Mouse (Mus musculus): ENCODE data around the gene Mvb12b. TPM values are rescaled to one million over a fixed set of nuclear protein-coding genes. Genes with fewer than 3 reads are reported as not detected.
A peak's percentile ranks its signal among the peaks of the same experiment; 100 is the strongest.

Mvb12b gene
- polyA plus RNA-seq, 1 experiment from 2014 or later: 16.9 TPM

DNA sequence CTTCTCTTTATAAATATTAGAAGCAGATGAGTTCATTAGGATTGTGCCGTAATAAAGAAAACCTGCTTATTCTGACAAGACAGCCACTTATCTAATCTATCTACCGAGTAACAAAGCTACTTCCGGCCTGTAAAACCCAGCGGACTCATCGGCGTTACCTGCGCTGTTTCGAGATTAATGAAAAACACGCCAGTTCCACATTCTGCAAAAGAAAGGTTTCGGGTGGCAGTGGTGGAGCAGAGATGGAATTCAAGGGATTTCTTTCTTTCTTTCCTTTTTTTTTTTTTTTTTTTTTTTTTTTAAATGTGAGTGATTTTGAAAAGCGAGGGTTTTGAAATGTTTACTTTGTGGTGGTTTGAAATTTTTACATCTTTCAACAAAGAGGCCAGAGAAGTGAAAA lies 170.4 kb downstream of the Mvb12b start:
- 7% methylated on average over 11 of the region's 11 CpGs for WGBS
- H3K27ac ChIP-seq (replicated peaks; ENCODE audit: low read depth, low read length): peak overlapping the region; percentile 97

DNA sequence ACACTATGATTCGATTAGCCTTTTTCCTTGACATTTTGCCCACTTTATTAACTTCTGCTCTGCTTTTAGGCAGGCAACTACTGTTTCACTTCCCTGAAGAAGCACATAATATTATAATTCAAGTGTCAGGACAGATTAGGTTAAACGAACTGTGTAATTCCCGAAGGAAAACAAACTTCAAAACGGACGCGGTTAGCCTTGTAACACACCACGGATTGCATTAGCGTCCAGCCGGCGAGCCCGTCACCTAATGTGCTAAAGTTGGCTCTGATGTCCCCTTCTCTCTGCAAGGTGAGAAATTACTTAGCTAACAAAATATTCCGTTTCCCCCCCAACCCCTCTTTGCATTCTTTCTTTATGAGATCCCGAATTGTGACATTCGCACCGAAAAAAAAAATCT lies 170.9 kb downstream of the Mvb12b start:
- Histone ChIP-seq H3K9me3 (ENCODE audit: control insufficient read depth, low read length) (no peaks in the 10 kb centered on the region), H3K4me3 (ENCODE audit: low read depth, low read length) (peak overlapping the region; percentile 43), H3K27me3 (ENCODE audit: control insufficient read depth, insufficient read depth, low read length) (0 out of 2 replicates have a peak, but pooled peaks cover 2% of the 10 kb centered on the region), H3K4me1 (ENCODE audit: control insufficient read depth, insufficient read depth, low read length) (peaks cover 75% of the 10 kb centered on the region), H3K9ac (ENCODE audit: low read length) (peak overlapping the region; percentile 90), H3K4me2 (ENCODE audit: low read depth, severe bottlenecking) (peak overlapping the region; percentile 58), H3K27ac (replicated peaks; ENCODE audit: low read depth, low read length) (peak overlapping the region; percentile 97), H3K36me3 (ENCODE audit: control insufficient read depth, insufficient read depth, low read length) (no peaks in the 10 kb centered on the region)
- peak; percentile 45 for DNase-seq (ENCODE audit: low spot score)
- ATAC-seq (ENCODE audit: insufficient number of reproducible peaks, low FRiP score, low TSS enrichment, low read depth): no peak
- WGBS: 12% methylated on average over 15 of the region's 15 CpGs

More for the DNA sequence above, 170.4 kb downstream of the Mvb12b start:
- Histone ChIP-seq H3K9ac (ENCODE audit: low read length) (peak overlapping the region; percentile 90), H3K4me3 (ENCODE audit: low read depth, low read length) (peak overlapping the region; percentile 43), H3K9me3 (ENCODE audit: control insufficient read depth, low read length) (no peaks in the 10 kb centered on the region), H3K4me2 (ENCODE audit: low read depth, severe bottlenecking) (peak overlapping the region; percentile 58), H3K4me1 (ENCODE audit: control insufficient read depth, insufficient read depth, low read length) (peaks cover 71% of the 10 kb centered on the region), H3K36me3 (ENCODE audit: control insufficient read depth, insufficient read depth, low read length) (no peaks in the 10 kb centered on the region), H3K27me3 (ENCODE audit: control insufficient read depth, insufficient read depth, low read length) (0 out of 2 replicates have a peak, but pooled peaks cover 2% of the 10 kb centered on the region)
- DNase-seq (ENCODE audit: low spot score): peak; percentile 45
- ATAC-seq (ENCODE audit: insufficient number of reproducible peaks, low FRiP score, low TSS enrichment, low read depth): no peak

DNA sequence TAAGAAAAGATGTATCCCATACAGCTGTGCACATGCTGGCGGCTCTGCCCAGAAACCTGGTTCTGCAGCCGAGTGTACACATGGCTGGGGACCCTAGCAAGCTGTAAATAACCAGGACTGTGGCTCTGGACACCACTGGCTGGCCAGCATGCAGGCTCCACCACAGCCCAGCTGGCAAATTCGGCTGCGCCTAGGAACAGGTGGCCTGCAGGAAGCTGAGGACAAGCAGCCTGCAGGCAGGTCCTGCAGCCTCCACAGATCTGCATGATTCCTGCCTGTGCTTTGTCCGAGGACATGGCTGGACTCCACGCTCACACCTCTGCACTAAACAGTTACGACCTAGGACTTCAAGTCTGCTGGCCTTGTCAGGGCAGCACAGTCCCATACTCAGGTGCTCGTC lies 172.8 kb downstream of the Mvb12b start:
- WGBS: 6% methylated on average over 8 of the region's 8 CpGs
- H3K36me3 ChIP-seq (ENCODE audit: control insufficient read depth, insufficient read depth, low read length): no peaks in the 10 kb centered on the region
- H3K4me2 ChIP-seq (ENCODE audit: low read depth, severe bottlenecking): peak overlapping the region; percentile 58
- H3K9me3 ChIP-seq (ENCODE audit: control insufficient read depth, low read length): no peaks in the 10 kb centered on the region
- H3K4me1 ChIP-seq (ENCODE audit: control insufficient read depth, insufficient read depth, low read length): peaks cover 67% of the 10 kb centered on the region
- peak overlapping the region; percentile 90 for H3K9ac ChIP-seq (ENCODE audit: low read length)
- peak; percentile 78 for DNase-seq (ENCODE audit: low spot score)
- 0 out of 2 replicates have a peak, but pooled peaks cover 2% of the 10 kb centered on the region for H3K27me3 ChIP-seq (ENCODE audit: control insufficient read depth, insufficient read depth, low read length)
- ATAC-seq (ENCODE audit: insufficient number of reproducible peaks, low FRiP score, low TSS enrichment, low read depth): peak; percentile 46
- peak overlapping the region; percentile 43 for H3K4me3 ChIP-seq (ENCODE audit: low read depth, low read length)
- H3K27ac ChIP-seq (replicated peaks; ENCODE audit: low read depth, low read length): peak overlapping the region; percentile 87

DNA sequence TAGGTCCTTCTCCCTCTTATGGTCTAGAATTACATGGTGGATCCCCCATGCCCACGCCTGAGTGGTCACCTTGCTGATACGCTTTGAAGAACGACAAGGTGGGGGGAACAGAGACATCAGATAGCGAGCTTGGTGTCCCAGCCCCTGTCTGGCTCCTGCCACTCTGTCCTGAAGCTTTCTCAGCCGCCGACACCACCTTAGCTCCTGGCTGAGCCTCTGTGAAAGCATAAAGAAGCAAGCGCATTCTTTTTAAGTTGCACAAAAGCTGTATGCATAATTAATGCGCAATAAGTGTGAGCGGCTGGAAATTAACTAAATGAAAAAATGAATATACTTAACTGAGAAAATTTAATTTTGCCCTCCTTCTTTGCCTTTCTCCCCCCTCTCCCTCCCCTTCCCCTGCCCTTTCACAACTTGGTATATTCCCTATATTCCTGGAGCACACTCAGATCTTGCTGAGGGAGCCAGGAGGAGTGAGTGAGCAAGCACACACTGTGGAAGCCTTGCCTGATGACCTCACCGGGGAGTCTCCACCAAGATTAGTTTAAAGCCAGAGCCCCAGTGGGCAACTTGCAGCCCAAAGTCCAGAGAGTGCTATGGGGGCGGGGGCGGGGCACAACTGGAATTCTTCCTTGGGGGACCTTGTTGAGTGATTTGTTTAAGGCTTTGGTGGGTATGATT lies 174.0 kb downstream of the Mvb12b start:
- Histone ChIP-seq H3K4me3 (ENCODE audit: low read depth, low read length) (peak overlapping the region; percentile 12), H3K4me2 (ENCODE audit: low read depth, severe bottlenecking) (peak overlapping the region; percentile 36), H3K9me3 (ENCODE audit: control insufficient read depth, low read length) (no peaks in the 10 kb centered on the region), H3K27me3 (ENCODE audit: control insufficient read depth, insufficient read depth, low read length) (0 out of 2 replicates have a peak, but pooled peaks cover 2% of the 10 kb centered on the region), H3K27ac (replicated peaks; ENCODE audit: low read depth, low read length) (peak overlapping the region; percentile 80), H3K4me1 (ENCODE audit: control insufficient read depth, insufficient read depth, low read length) (peaks cover 55% of the 10 kb centered on the region), H3K9ac (ENCODE audit: low read length) (peak overlapping the region; percentile 55), H3K36me3 (ENCODE audit: control insufficient read depth, insufficient read depth, low read length) (no peaks in the 10 kb centered on the region)
- no peak for DNase-seq (ENCODE audit: low spot score)
- WGBS: 25% methylated on average over 12 of the region's 12 CpGs
- ATAC-seq (ENCODE audit: insufficient number of reproducible peaks, low FRiP score, low TSS enrichment, low read depth): no peak

DNA sequence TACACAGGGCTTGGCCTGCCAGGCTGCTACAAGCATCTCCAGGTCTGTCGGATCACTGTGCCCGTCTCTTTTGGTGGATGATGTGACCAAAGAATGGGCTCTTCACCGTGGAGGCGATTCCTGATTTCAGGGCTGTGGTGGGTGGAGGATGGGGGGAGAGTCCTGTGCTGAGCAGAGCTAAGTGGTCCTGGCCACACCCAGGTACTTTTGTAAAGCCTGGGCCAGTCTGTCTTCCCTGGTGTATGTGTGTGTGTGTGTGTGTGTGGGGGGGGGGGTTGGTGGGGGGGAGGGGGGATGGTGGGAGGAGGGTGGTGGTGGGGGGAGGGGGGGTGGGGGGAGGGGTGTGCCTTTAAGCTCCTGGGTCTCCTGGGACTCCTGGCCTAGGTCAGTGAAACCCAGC lies 174.9 kb downstream of the Mvb12b start:
- H3K4me3 ChIP-seq (ENCODE audit: low read depth, low read length): no peak overlapping the region
- H3K4me1 ChIP-seq (ENCODE audit: control insufficient read depth, insufficient read depth, low read length): peaks cover 53% of the 10 kb centered on the region
- H3K27me3 ChIP-seq (ENCODE audit: control insufficient read depth, insufficient read depth, low read length): 0 out of 2 replicates have a peak, but pooled peaks cover 2% of the 10 kb centered on the region
- H3K4me2 ChIP-seq (ENCODE audit: low read depth, severe bottlenecking): peak overlapping the region; percentile 36
- peak overlapping the region; percentile 38; the same call in 1 of the 2 replicates for H3K9ac ChIP-seq (ENCODE audit: low read length)
- 10% methylated on average over 4 of the region's 4 CpGs for WGBS
- ATAC-seq (ENCODE audit: insufficient number of reproducible peaks, low FRiP score, low TSS enrichment, low read depth) (no peak), DNase-seq (ENCODE audit: low spot score) (no peak)
- H3K9me3 ChIP-seq (ENCODE audit: control insufficient read depth, low read length): no peaks in the 10 kb centered on the region
- peak overlapping the region; percentile 62 for H3K27ac ChIP-seq (replicated peaks; ENCODE audit: low read depth, low read length)
- no peaks in the 10 kb centered on the region for H3K36me3 ChIP-seq (ENCODE audit: control insufficient read depth, insufficient read depth, low read length)

DNA sequence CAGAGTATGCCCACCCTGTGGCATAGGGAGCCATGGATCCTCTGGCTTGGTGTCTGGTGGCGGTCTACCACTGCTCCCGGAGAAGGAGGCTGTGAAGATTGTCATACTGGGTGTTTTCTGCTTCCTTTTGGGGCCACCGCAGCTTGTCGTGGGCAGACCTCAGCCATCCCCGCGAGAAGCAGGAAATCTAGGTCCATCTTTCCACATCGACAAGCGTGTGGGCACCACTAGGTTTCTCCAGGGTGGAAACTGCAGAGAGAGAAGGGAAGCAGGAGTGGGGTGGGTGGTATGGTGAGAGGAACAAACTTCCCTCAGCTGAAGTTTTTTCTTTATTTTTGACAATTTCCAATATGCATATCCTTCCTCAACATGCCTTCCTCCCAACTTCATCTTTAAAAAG lies 178.9 kb downstream of the Mvb12b start:
- Histone ChIP-seq H3K27me3 (ENCODE audit: control insufficient read depth, insufficient read depth, low read length) (no peaks in the 10 kb centered on the region), H3K9me3 (ENCODE audit: control insufficient read depth, low read length) (no peaks in the 10 kb centered on the region), H3K4me3 (ENCODE audit: low read depth, low read length) (no peak overlapping the region), H3K4me2 (ENCODE audit: low read depth, severe bottlenecking) (no peak overlapping the region), H3K9ac (ENCODE audit: low read length) (no peak overlapping the region), H3K27ac (replicated peaks; ENCODE audit: low read depth, low read length) (no peak overlapping the region), H3K36me3 (ENCODE audit: control insufficient read depth, insufficient read depth, low read length) (no peaks in the 10 kb centered on the region), H3K4me1 (ENCODE audit: control insufficient read depth, insufficient read depth, low read length) (peaks cover 50% of the 10 kb centered on the region)
- ATAC-seq (ENCODE audit: insufficient number of reproducible peaks, low FRiP score, low TSS enrichment, low read depth): no peak
- 81% methylated on average over 8 of the region's 8 CpGs for WGBS
- DNase-seq (ENCODE audit: low spot score): no peak

DNA sequence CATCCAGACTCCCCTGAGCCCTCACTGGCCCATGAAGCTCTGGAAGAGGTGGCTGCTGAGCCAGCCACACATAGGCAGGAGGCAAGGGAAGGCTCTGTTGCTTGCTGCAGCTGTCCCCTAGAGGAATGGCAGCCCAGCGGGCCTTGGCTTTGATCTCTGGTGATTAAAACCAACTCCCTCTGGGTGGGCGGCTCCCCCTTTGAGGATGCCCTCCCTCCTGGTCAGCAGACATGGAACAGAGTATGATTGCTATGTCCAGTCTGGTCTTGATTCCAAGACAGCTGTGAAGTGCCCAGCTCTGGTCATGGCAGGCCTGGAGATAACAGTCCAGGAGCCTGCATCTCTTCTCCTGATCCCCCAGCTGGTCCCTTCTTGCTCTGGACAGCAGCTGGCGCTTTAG lies 179.7 kb downstream of the Mvb12b start:
- H3K4me2 ChIP-seq (ENCODE audit: low read depth, severe bottlenecking): no peak overlapping the region; the same call in 1 of the 2 replicates
- H3K4me1 ChIP-seq (ENCODE audit: control insufficient read depth, insufficient read depth, low read length): peaks cover 50% of the 10 kb centered on the region
- DNase-seq (ENCODE audit: low spot score) (peak; percentile 74), ATAC-seq (ENCODE audit: insufficient number of reproducible peaks, low FRiP score, low TSS enrichment, low read depth) (no peak)
- 14% methylated on average over 3 of the region's 3 CpGs for WGBS
- H3K9me3 ChIP-seq (ENCODE audit: control insufficient read depth, low read length): no peaks in the 10 kb centered on the region
- H3K4me3 ChIP-seq (ENCODE audit: low read depth, low read length): no peak overlapping the region
- H3K27me3 ChIP-seq (ENCODE audit: control insufficient read depth, insufficient read depth, low read length): no peaks in the 10 kb centered on the region
- H3K36me3 ChIP-seq (ENCODE audit: control insufficient read depth, insufficient read depth, low read length): no peaks in the 10 kb centered on the region
- peak overlapping the region; percentile 43 for H3K27ac ChIP-seq (replicated peaks; ENCODE audit: low read depth, low read length)
- H3K9ac ChIP-seq (ENCODE audit: low read length): no peak overlapping the region

DNA sequence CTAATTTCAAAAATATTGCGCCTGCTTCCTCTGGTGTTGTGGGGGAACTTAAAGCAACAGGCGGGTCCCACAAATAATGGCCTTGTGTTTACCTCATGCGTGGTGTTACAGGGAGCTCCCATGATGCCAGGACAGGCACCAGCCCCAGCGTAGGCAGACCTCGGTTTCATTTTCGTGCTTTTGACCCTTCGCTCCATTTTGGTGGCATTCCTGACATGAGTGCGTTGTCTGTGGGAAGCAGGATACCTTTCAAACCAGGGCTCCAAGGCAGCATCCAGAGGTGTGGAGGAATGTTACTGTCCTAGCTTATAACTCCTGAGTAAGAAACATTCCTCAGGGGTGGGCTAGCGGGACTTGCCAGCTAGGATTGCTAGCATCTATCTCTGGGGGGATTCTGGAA lies 181.3 kb downstream of the Mvb12b start:
- no peak for DNase-seq (ENCODE audit: low spot score)
- no peaks in the 10 kb centered on the region for H3K27me3 ChIP-seq (ENCODE audit: control insufficient read depth, insufficient read depth, low read length)
- peak overlapping the region; percentile 32; the same call in 1 of the 2 replicates for H3K4me2 ChIP-seq (ENCODE audit: low read depth, severe bottlenecking)
- no peaks in the 10 kb centered on the region for H3K9me3 ChIP-seq (ENCODE audit: control insufficient read depth, low read length)
- 21% methylated on average over 9 of the region's 9 CpGs for WGBS
- ATAC-seq (ENCODE audit: insufficient number of reproducible peaks, low FRiP score, low TSS enrichment, low read depth): no peak
- no peaks in the 10 kb centered on the region for H3K36me3 ChIP-seq (ENCODE audit: control insufficient read depth, insufficient read depth, low read length)
- peaks cover 51% of the 10 kb centered on the region for H3K4me1 ChIP-seq (ENCODE audit: control insufficient read depth, insufficient read depth, low read length)
- peak overlapping the region; percentile 43; the same call in 1 of the 2 replicates for H3K27ac ChIP-seq (replicated peaks; ENCODE audit: low read depth, low read length)
- H3K4me3 ChIP-seq (ENCODE audit: low read depth, low read length): no peak overlapping the region
- peak overlapping the region; percentile 30 for H3K9ac ChIP-seq (ENCODE audit: low read length)

Measured in limb, embryonic 11.5 days (tissue).